Mouse (Mus musculus) spleen, adult 12 weeks (tissue): ENCODE data around the gene Nipal3.

Experiments used
- DNase-seq: peaks from one replicate; pipeline ENCODE4 v3.0.0; 2022; ENCODE audit warnings: low spot score

The Nipal3 gene

GRCm38 (mm10) chr4:135494521-135495396 lies at the start of gene Nipal3, which contains the start of gene Stpg1:
TSS of gene Nipal3 (minus strand) at chr4:135495038.
TSS of gene Stpg1 (plus strand) at chr4:135494790.
- DNase-seq, result peak; percentile 71

- no peak for DNase-seq
Observed at GRCm38 (mm10) chr4:135544284-135544683, 49.4 kb upstream of the Nipal3 start.

DNA sequence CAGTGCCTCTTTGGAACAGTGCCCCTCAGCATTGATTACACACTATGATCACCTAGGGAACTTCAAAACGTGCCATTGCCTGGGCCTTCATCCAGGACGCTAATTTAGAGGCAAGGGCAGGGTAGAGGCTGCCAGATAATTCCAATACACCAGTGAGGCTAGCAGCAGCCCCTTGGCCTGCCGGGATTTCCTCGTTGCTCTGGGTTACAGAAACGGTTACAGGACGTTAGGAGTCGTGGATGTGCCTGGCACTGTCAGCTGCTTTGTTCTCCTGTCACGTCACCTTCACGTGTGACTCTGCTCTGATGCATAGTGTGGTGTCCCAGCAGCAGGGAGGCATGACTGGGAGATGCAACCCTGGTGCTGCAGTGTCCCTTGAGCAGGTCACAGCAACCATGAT lies 45.2 kb upstream of the Nipal3 start:
- no peak for DNase-seq

DNA sequence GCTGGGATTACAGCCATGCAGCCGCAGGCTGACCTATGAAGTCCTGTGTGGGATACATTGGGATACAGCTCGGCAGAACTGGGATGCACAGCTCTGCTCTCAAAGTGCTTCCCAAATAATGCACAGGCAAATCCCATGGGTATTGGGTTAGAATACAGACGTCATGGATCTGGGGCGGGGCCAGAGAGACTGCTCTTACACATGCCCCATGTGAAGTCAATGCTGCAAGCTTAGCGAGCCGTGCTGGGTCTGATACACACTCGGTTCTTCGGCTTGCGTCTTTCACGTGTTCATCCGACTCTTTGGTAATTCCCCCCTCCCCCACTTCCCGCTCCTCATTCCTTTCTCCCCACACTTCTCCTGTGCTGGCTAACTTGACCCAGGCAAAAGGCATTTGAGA lies 44.2 kb upstream of the Nipal3 start:
- DNase-seq, result no peak

GRCm38 (mm10) chr4:135535021-135535420 lies 40.2 kb upstream of the Nipal3 start:
- no peak for DNase-seq

- DNase-seq, result no peak
Observed at GRCm38 (mm10) chr4:135533001-135533400, 38.2 kb upstream of the Nipal3 start.

DNA sequence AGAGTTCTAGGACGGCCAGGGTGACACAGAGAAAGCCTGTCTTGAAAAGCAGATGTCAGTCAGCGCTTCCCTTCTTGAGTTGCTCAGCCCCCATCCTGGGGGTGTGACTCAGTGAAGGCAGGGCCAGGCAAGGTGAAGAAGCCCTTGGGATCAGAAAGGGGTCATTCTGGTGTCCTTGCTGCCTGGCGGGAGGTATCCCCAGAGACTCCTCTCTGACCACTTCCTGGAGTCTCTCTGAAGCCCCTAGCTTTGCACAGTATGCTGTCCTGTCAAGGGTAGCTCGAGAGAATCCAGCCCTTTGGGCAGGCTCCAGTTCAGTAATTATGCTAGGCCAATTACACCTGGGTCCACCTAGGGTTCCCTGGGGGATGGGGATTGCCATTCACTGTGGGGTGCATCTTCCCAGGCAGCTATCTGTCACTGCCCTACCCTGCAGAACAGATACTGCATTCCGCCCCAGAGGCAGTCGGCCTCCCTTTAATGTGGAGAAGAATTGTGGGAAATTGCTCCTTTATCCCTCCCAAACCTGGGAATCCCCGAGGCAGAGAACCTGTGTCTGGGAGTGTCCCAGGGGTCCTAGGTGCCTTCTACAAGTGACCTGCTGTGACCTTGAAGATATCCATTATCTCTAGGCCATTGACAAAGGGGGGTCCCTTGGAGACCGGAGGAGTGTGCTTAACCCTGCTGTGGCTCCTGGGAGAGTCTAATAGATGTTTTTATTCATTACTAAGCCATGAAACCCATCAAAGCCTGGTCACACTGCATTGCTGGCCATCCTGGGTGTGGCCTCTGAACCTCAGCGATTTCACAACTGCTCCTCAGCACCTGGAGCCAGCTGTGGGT lies 37.2 kb upstream of the Nipal3 start:
- DNase-seq, result no peak

GRCm38 (mm10) chr4:135531236-135531635 lies 36.4 kb upstream of the Nipal3 start:
- DNase-seq, result no peak

DNA sequence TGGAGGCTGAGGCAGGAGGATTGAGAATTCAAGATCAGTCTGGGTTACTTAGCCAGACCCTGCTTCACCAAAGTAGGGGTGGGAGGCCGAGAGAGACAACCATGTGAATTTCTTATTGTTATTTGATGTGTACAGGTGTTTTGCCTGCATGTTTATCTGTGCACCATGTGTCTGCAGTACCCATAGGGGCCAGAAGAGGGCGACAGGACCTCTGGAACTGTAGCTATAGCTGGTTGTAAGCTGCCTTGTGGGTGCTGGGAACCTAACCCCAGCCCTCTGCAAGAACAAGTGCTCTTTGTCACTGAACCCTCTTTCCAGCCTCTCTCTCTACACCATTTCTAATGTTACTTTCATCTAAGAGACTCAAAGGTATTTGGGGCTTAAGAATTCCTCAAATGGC lies 35.4 kb upstream of the Nipal3 start:
- no peak for DNase-seq

- no peak for DNase-seq
Observed at GRCm38 (mm10) chr4:135526039-135526710, 31.3 kb upstream of the Nipal3 start.

GRCm38 (mm10) chr4:135525057-135525456 lies 30.2 kb upstream of the Nipal3 start:
- no peak for DNase-seq

- no peak for DNase-seq
Observed at GRCm38 (mm10) chr4:135523939-135524338, 29.1 kb upstream of the Nipal3 start.

DNA sequence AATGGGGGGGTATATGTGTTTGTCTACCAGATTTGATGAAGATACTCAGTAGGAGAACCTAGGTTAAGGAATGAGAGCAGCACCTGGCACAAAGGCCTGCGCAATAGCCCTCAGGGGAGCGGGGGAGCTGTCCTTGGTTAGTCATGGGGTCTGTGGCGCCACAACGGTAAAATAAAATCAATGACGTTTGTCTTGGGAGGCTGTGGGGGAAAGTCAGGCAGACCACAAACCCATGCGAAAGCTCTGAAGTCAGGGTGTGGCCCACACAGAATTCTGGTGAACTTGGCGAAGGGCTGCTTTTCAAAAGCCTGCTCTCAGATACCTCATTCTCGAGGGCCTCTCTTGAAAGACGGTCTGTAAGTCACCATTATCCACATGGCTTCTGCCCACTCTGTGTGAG lies 25.6 kb upstream of the Nipal3 start:
- no peak for DNase-seq

GRCm38 (mm10) chr4:135518135-135518534 lies 23.3 kb upstream of the Nipal3 start:
- DNase-seq, result no peak

DNA sequence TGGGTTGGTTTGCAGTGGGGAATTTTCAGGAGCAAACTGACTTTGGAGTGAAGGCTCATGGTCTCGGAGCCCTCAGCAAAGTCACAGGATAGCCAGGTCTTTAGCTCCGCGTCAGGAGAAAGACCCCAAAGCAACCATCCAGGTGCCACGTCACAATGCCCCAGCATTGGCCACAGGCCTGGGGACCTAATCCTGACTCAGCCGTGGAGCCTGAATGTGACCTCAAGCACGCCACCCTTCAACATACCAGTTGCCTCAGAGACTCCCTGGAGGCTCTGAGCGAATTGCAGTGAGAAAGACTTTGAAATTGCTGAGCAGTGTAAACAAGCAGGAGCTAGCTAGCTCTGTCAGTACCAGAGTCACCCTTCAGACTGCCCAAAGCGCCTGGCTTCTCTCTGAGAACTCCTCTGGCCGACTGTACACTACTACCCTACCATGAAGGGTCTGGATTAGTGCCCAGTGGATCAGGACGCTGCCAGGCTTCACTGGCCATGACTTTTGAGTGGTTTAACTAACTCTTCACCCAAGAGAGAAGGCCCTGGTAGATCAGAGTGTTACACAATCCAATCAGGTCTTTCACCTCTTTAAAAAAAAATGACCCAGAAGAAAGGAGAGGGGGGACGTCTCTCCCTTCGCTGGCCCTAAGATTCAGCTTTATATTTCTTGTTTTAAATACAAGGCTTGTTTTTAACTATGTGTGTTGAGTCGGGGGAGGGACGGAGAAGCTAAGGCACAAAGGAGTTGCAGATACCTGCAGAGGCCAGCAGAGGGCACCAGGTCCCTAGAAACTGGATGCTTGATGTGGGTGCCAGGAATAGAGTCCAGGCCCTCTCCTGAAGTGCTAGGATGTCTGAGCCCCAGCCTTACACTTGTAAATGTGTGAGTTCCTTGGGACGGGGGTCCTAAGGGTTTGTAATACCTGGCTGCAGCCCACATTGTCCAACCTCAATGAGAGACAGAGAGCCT lies 21.8 kb upstream of the Nipal3 start:
- DNase-seq, result peak; percentile 35

- no peak for DNase-seq
Observed at GRCm38 (mm10) chr4:135514925-135515324, 20.1 kb upstream of the Nipal3 start.

DNA sequence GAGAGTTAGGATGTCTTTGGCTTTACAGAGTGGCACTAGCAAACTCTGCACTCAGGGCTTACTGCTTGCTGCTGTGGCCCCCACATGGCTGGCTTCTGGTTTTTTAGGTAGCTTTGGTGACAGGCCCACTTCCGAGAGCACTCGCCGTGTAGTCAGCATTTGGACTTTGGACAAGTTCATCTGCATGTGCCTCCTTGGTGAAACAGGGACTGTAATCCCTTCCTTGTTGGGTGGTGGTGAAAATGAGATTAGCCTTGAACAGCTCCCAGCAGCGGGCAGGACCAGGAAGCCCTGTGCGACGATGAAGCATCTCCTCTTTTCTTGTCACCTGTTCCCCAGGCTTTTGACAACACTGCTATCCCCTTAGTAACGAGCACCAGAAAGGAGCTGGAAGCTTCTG lies 19.0 kb upstream of the Nipal3 start:
- DNase-seq, result no peak

GRCm38 (mm10) chr4:135509515-135509914 lies 14.7 kb upstream of the Nipal3 start:
- DNase-seq, result no peak

- DNase-seq, result peak; percentile 39
Observed at GRCm38 (mm10) chr4:135508419-135509039, 13.7 kb upstream of the Nipal3 start.

DNA sequence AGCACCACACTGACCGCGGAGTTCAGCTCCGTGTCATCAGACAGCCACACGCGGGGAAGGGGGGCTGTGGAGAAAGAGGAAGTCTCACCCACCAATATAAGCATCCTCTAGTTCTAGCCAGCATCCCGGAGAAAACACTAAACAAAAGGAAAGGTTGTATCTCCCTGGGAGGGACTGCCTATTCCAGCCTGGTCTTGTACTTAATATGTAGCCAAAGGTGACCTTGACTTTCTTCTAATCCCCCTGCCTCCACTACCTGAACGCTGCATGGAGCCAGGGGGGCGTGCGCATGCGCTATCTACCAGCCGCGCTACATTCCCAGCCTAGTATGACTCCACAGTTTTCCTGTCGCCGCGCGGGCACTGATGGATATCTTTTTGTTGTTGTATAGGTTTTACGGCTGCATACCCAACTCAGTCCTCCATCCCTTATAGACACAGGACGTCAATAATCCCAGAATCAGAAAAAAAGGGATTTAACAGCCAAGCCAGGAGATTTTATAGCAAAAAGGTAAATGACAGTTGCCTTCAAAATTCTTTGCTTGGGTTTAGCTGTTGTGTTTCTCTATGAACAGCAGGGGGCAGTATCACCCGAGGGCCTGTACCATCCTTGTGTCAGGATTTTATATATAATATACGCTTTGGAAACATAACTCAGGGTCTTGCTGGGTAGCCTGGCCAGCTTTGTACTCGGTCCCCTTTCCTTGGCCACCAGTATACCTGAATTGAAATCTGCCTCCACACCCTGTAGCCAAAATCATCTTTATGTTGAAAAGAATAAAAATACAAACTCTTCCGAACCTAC lies 12.9 kb upstream of the Nipal3 start:
- DNase-seq, result peak; percentile 45
